Mouse (Mus musculus) midbrain, embryonic 11.5 days (tissue): ENCODE measurements around the gene H2-Q10. TPM values are rescaled to one million over a fixed set of nuclear protein-coding genes. Genes with fewer than 3 reads are reported as not detected.
"Not testable (repeated sequence)": the region's sequence is repeated elsewhere in the genome, so short reads cannot be mapped to it uniquely, and the experiment has no call there.

Experiments
- ATAC-seq: fragments of 200-750 bp; cut with Nextera tagmentation; 2 replicates; pipeline ENCODE4 v1.8.0; 2017; ENCODE audit warnings: moderate TSS enrichment, moderate library complexity; ENCODE audit not compliant: low FRiP score
- DNase-seq: peaks from one replicate; pipeline ENCODE4 v3.0.0; 2015; ENCODE audit warnings: low spot score; ENCODE audit errors: missing footprints
- H3K27ac ChIP-seq: fragments of 300-500 bp; sonication (generic); 2 replicates; pipeline ENCODE4 v1.5.1; 2014; ENCODE audit warnings: low read depth, low read length
- H3K27me3 ChIP-seq: fragments of 300-500 bp; sonication (generic); 2 replicates; pipeline ENCODE4 v1.6.1; 2014; ENCODE audit warnings: mild to moderate bottlenecking, low read length, moderate library complexity, mixed read lengths; ENCODE audit not compliant: control insufficient read depth, insufficient read depth
- H3K36me3 ChIP-seq: fragments of 300-500 bp; sonication (generic); 2 replicates; pipeline ENCODE4 v1.6.1; 2014; ENCODE audit warnings: mild to moderate bottlenecking, low read length, moderate library complexity, mixed read lengths; ENCODE audit not compliant: control insufficient read depth, insufficient read depth
- H3K4me1 ChIP-seq: fragments of 300-500 bp; sonication (generic); 2 replicates; pipeline ENCODE4 v1.6.1; 2014; ENCODE audit warnings: low read length; ENCODE audit not compliant: control insufficient read depth, insufficient read depth
- H3K4me2 ChIP-seq: fragments of 300-500 bp; sonication (generic); 2 replicates; pipeline ENCODE4 v1.6.1; 2014; ENCODE audit warnings: mild to moderate bottlenecking, moderate library complexity
- H3K4me3 ChIP-seq: fragments of 300-500 bp; sonication (generic); 2 replicates; pipeline ENCODE4 v1.5.1; 2014; ENCODE audit warnings: low read depth, low read length
- H3K9ac ChIP-seq: fragments of 300-500 bp; sonication (generic); 2 replicates; pipeline ENCODE4 v1.6.1; 2014; ENCODE audit warnings: low read length
- H3K9me3 ChIP-seq: fragments of 300-500 bp; sonication (generic); 2 replicates; pipeline ENCODE4 v1.6.1; 2016; ENCODE audit warnings: low read length; ENCODE audit not compliant: control insufficient read depth
- WGBS: fragments of 180-500 bp; shearing (Covaris S2); extraction: QIAGEN DNeasy Blood & Tissue Kit; methylation state at CpG from one replicate; pipeline ENCODE4 v1.1.7; 2014; 5-methylcytosine and 5-hydroxymethylcytosine counted together
- polyA plus RNA-seq: library from polyadenylated mRNA; unstranded; fragments of >200 nt; fragmentation: Nextera tagmentation; extraction: Ambion mirVana; gene quantifications from 2 replicates; pipeline ENCODE4 v1.2.1, GENCODE M21; 2014

The H2-Q10 gene
- polyA plus RNA-seq: 0.11 and 0.12 TPM in 2 replicates

- 0 out of 2 replicates have a peak, but pooled peaks have one; percentile 9 for ATAC-seq
- Histone ChIP-seq H3K4me2 (peak within 1 kb of the TSS; percentile 64), H3K36me3 (no peaks in the 10 kb centered on the region), H3K9me3 (no peaks in the 10 kb centered on the region), H3K4me1 (peaks cover 8% of the 10 kb centered on the region), H3K27me3 (peaks cover 21% of the 10 kb centered on the region), H3K9ac (peak within 1 kb of the TSS; percentile 18; the same call in 1 of the 2 replicates), H3K4me3 (peak within 1 kb of the TSS; percentile 37), H3K27ac (no peak within 1 kb of the TSS)
- WGBS: 2% methylated on average over 75 of the region's 80 CpGs
- DNase-seq: peak; percentile 91
Observed at GRCm38 (mm10) chr17:35469842-35470751, at the start of gene H2-Q10. TSS of gene H2-Q10 (plus strand) at chr17:35470089.

GRCm38 (mm10) chr17:35420206-35420810, 49.6 kb upstream of the H2-Q10 start:
- ATAC-seq, H3K4me1 ChIP-seq, H3K27me3 ChIP-seq, H3K9ac ChIP-seq, H3K36me3 ChIP-seq, H3K4me3 ChIP-seq, H3K4me2 ChIP-seq, H3K27ac ChIP-seq, H3K9me3 ChIP-seq: not testable (repeated sequence)
- 16% methylated on average over 11 of the region's 11 CpGs for WGBS
- peak; percentile 95 for DNase-seq

GRCm38 (mm10) chr17:35421331-35421730, 48.6 kb upstream of the H2-Q10 start:
- 92% methylated on average over 4 of the region's 4 CpGs for WGBS
- peak; percentile 76 for DNase-seq
- H3K27ac ChIP-seq, H3K9ac ChIP-seq, H3K4me2 ChIP-seq, H3K4me1 ChIP-seq, H3K4me3 ChIP-seq, H3K9me3 ChIP-seq, ATAC-seq, H3K36me3 ChIP-seq: not testable (repeated sequence)
- peaks cover 15% of the 10 kb centered on the region for H3K27me3 ChIP-seq

GRCm38 (mm10) chr17:35422360-35422759, 47.5 kb upstream of the H2-Q10 start:
- H3K9ac ChIP-seq, H3K4me2 ChIP-seq, H3K4me3 ChIP-seq, H3K9me3 ChIP-seq, H3K36me3 ChIP-seq, H3K4me1 ChIP-seq, H3K27ac ChIP-seq, ATAC-seq: not testable (repeated sequence)
- H3K27me3 ChIP-seq: peaks cover 15% of the 10 kb centered on the region
- DNase-seq: peak; percentile 72
- 90% methylated on average over 5 of the region's 5 CpGs for WGBS

- H3K27ac ChIP-seq, H3K9ac ChIP-seq, ATAC-seq, H3K4me2 ChIP-seq, H3K4me1 ChIP-seq, H3K4me3 ChIP-seq, H3K36me3 ChIP-seq, H3K9me3 ChIP-seq: not testable (repeated sequence)
- WGBS: 74% methylated on average over 3 of the region's 3 CpGs
- DNase-seq: peak; percentile 49
- H3K27me3 ChIP-seq: peaks cover 15% of the 10 kb centered on the region
Observed at GRCm38 (mm10) chr17:35423131-35423810, 46.6 kb upstream of the H2-Q10 start.

- 80% methylated on average over 3 of the region's 3 CpGs for WGBS
- ATAC-seq, H3K4me2 ChIP-seq, H3K27ac ChIP-seq, H3K4me1 ChIP-seq, H3K9ac ChIP-seq, H3K9me3 ChIP-seq, H3K36me3 ChIP-seq, H3K4me3 ChIP-seq: not testable (repeated sequence)
- H3K27me3 ChIP-seq: peaks cover 15% of the 10 kb centered on the region
- peak; percentile 83 for DNase-seq
Observed at GRCm38 (mm10) chr17:35424106-35424505, 45.8 kb upstream of the H2-Q10 start.

GRCm38 (mm10) chr17:35424624-35425416, 45.1 kb upstream of the H2-Q10 start, which contains the start of gene H2-Q6:
TSS of gene H2-Q6 (plus strand) at chr17:35424850.
- H3K27ac ChIP-seq, H3K4me1 ChIP-seq, H3K36me3 ChIP-seq, H3K9me3 ChIP-seq: not testable (repeated sequence)
- peak within 1 kb of the TSS; percentile 34 for H3K4me3 ChIP-seq
- WGBS: 3% methylated on average over 43 of the region's 66 CpGs
- peak within 1 kb of the TSS; percentile 57 for H3K4me2 ChIP-seq
- ATAC-seq: peak; percentile 79
- H3K27me3 ChIP-seq: peaks cover 15% of the 10 kb centered on the region
- H3K9ac ChIP-seq: peak within 1 kb of the TSS; percentile 54; the same call in 1 of the 2 replicates
- peak; percentile 93 for DNase-seq

- not testable (repeated sequence) for H3K9ac ChIP-seq, H3K9me3 ChIP-seq, H3K36me3 ChIP-seq, H3K4me1 ChIP-seq, H3K27ac ChIP-seq
- Histone ChIP-seq H3K27me3 (peaks cover 15% of the 10 kb centered on the region), H3K4me2 (peak overlapping the region; percentile 57), H3K4me3 (peak overlapping the region; percentile 34; the same call in 1 of the 2 replicates)
- ATAC-seq: peak; percentile 57; the same call in 1 of the 2 replicates
- DNase-seq: peak; percentile 91
- 11% methylated on average over 27 of the region's 28 CpGs for WGBS
Observed at GRCm38 (mm10) chr17:35425474-35425873, 44.4 kb upstream of the H2-Q10 start.
